Mouse (Mus musculus): ENCODE data around the gene Baz2b.
"Not testable (repeated sequence)": the region's sequence is repeated elsewhere in the genome, so short reads cannot be mapped to it uniquely, and the experiment has no call there.

Baz2b gene

DNA sequence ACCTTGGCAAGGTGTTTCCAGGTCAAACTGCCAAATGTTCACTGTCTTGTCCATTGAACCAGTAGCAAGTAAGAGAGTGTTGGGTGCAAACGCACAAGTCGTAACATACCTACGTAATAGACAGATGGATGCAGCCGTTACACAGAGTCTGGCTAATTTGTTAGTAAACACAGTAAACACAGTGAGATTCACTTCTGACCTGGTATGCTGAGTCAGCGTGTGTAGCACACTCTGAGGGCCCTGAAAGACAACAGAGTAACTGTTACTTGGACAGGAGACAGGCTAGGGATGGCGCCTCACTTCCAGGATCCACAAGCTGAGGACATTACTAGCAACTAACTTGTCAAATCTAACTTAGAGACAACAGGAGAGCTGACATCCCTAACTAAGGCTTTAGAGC, 347.0 kb downstream of the Baz2b start:
- DNase-seq (ENCODE audit: low read depth, low spot score), result no peak

DNA sequence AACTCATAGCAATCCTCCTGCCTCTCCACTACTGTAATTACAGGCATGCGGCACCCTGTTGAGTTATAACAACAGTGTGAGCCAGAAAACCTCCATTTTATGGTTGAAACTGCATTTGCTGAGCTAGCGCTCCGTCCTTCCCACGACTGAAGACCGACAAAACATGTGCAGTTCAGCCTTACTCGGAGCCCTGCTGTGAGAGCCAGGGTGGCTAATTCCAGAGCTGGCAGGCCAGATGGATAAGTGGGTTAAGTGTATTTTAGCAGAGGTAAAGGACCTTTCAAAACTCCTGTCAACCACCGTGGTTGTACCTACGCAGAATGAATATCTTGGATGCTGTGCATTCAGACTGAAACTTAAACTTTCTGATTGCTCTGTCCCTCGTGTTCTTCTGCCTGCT, 355.3 kb downstream of the Baz2b start:
- DNase-seq (ENCODE audit: low read depth, low spot score), result no peak

DNA sequence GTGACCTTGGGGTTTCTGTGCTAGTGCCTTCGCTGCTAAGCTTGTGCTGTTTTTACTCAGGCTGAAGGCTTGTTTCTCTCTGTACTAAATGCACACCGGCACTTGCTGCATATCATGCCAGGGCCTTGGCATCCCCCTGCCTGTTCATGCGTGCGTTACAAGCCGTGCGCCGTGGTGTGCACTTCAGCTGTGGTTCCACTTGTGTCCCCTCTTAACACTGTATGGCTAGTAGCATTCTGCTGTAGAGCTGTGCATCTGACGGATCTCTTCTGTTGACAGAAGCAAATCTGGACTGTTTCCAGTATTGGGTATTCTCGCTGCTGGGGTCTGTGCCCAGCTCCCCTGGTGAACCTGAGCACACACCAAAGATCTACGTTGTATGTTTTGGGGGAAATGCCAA, 356.1 kb downstream of the Baz2b start:
- no peak for DNase-seq (ENCODE audit: low read depth, low spot score)

DNA sequence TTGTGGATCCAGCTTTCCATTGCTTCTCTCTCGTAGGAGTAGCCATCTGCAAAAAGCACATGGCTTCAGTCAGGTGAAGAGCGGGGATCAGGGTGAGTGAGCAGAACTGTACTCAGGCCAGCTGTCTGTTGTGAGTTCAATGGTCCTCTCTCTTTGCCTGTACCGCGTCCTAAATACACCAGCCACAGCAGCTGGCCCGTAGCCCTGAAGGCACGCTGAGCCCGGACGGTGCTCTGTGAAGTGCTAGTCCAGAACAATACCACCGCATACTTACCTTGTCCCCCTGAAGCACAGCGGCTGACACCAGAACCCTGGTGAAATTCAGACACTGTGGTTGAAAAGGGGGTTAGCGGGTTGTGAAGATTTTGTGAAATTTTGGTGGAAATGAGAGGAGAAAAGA, 356.7 kb downstream of the Baz2b start:
- DNase-seq (ENCODE audit: low read depth, low spot score), result no peak

DNA sequence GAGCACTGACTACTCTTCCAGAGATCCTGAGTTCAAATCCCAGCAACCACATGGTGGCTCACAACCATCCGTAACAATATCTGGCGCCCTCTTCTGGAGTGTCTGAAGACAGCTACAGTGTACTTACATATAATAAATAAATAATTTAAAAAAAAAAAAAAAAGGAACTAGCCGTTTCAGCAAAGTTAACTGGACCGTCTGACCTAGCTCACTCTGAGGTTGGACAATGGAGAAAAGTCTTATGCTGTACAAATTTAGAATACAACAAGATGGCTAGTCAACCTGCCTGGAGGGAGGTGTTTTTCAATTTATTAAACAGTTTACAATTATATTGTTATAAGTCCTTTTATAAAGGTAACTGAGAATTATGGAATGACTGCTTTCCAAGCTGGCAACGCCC, 357.8 kb downstream of the Baz2b start:
- not testable (repeated sequence) for DNase-seq (ENCODE audit: low read depth, low spot score)

All from retina, postnatal 7 days (tissue).